Mouse (Mus musculus) activated CD4-positive, CD25-positive, alpha-beta regulatory T cell, adult 4 months (primary cell): Measurements from ENCODE around the gene Gm4756. TPM values are rescaled to one million over a fixed set of nuclear protein-coding genes. Genes with fewer than 3 reads are reported as not detected.
"Not testable (repeated sequence)": the region's sequence is repeated elsewhere in the genome, so short reads cannot be mapped to it uniquely, and the experiment has no call there.

Experiments used
- ATAC-seq: one replicate; pipeline ENCODE4 v1.8.0; 2017
- polyA plus RNA-seq, 2 experiments: library from polyadenylated mRNA; unstranded; fragments of 100-300 nt; shearing (Covaris generic); gene quantifications; one replicate each; pipeline ENCODE4 v1.2.1; 2017

The Gm4756 gene
- polyA plus RNA-seq, 2 experiments from 2014 or later, result not detected

DNA sequence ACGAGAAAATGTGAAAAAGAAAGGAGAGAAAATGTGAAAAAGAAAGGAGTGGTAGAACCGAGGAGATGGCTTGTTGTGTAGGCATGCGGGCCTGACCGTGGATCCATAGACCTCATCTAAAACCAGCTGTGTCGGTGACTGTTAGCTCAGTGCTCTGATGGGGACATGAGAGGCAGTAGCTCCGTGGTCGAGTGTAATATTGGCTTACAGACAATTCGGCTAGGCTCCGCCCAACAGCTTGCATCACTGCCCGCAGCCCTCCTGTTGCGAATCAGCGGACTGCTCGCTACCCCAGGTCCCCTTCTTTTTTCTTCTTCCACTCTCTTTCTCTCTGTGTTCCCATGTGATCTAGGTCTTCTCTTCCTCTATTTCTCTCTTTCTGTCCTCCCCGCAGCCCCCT, 540 bp downstream of the Gm4756 start:
- no peak for ATAC-seq

DNA sequence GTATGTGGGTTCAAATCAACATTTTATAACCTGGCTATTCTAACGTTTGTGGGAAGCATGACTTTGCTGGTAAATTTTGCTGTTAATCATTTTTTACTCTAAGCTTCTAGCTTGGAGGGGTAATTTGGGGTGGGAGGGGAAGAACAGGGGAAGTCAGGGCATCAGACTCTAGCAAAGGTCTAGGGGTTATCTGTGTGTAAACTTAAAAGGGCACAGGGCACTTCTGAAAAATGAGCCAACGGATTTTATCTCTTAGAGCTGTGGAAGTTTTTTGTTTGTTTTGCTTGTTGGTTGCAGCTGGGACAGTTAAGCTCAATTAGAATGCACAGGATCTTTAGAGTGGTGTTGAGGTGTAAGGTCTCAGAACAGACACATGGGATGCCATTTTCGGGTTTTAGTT, 11.4 kb downstream of the Gm4756 start:
- no peak for ATAC-seq

DNA sequence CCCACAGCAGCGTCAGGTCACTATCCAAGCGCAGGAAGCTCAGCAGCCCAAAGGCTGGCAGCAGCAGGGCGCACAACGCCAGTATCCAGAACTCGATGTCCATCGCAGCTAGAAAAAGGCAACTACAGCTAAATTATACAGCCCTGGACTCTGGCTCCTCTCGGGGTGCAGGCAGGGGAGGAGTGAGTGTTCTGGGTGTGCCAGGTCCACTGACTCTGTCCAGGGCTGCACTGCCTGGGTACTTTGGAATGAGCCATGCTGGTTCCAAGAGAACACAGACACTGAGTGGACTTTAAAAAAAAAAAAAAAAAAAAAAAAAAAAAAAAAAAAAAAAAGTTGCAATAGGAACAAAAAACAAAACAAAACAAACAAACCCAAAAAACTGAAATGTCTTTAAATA, 20.7 kb downstream of the Gm4756 start:
- ATAC-seq, result no peak

DNA sequence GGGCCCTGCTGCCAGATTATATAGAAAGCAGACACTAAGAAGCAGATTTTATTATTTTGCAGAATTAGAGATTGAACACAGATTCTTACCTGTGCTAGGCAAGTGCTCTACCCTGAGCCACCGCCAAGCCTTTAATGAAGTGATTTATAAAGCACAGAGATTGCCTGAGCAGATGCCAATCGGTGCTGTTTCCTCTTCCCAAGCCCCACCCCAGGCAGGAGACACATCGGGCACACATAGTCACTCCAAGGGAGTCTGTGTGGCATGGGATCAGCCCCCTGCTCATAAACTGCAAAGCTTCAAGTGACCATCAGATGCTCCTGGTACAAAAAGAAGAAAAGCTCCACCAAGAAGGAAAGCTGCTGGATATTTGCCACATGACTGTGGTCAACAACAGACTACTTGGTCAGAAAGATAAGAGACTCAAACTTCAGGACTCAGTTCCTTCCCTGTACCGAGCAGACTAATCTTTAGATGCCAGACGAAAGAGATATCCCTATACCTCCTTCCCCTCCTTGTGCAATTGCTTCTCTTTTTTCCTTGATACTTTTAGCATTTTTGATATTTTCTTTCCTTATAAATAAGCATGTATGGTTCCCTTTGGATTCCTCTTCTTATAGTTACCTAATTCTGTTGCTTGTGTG, 26.5 kb downstream of the Gm4756 start:
- no peak for ATAC-seq

DNA sequence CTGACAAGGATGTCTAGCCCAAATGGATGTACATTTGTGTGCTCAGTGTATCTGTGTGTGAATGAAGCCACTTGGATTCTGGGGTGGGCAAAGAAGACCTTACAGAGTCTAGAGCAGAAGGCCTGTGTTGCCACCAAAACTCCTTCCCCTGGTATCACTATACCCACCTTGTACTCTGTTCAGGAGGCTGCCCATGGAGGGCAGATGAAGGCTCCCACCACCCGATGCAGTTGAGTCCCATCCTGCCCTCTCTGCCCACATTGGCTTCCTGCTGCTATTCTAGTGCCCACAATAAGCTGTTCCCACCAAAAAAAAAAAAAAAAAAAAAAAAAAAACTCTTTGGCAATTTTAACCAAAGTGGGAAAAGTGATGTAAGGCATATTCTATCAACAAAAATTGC, 28.0 kb downstream of the Gm4756 start:
- ATAC-seq, result no peak

DNA sequence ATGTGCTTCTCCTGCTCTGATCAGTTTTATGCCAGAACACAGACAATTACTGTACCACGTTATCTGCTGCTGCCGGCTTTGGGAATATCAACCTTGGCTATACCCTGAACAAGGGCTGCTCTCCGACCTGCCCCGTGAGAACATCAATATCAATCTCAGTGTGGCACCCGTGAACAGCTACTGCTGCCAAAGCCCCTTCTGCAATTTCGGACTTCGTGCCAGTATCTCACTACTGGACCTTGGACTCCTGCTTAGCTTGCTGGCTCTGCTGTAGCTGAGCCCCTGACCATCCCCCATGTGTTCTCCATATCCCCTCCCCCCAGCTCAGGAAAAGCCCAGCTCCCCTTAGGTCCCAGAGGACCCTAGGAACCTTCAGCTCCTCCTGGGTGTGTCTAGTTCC, 28.6 kb downstream of the Gm4756 start:
- ATAC-seq, result no peak

DNA sequence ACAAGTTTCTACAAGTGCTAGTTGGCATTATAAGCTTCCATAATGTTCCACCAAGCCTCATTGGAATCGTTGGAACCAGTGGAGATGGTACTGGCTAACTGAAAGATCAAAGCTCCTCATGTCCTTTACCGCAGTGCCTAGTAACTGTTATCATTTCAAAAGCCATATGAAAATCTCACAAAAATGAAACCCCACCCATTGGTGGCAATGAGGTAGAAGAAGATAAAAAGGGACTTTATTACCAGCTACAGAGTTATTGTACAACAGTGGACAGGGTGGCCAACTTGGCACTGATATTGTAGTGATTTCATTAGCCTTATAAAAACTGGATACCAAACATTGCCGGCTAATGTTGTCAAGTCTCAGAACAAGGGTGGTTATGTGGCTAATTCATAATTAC, 37.4 kb downstream of the Gm4756 start:
- ATAC-seq, result no peak

DNA sequence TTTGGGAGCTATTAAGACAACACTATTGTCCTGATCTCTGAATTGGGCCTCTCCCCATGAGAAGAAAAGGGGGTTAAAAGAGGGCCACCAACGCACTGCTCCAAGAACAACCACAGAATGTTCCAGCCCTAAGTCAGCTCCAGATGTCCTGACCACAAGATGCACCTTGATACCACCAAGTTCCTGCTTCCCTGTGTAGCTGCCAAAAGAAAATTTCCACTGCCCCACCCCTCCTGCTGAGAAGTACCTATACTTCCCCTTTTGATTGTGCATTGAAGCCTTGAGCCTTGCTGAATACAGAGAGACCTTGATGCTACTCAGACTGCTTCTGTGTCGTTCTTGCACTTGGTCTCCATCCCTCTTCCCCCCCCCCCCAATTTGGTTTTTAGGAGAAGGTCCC, 50.7 kb downstream of the Gm4756 start:
- ATAC-seq, result not testable (repeated sequence)

DNA sequence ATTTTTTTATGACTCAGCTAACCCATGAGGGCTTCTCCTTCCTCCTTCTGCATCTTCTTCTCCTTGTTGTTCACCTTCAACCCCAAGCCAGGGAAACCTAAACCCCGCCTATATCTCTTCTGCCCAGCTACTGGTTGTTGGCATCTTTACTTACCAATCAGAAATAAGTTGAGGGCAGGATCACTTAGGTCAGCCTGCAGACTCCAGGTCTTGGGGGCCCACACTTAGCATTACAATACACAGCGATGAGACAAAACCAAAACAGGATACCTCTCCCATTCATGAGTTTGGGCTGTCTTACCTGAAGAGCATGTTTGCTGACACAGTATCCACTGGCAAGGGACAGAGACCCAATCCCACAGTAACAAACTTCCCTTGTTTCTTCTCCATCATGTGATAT, 55.5 kb downstream of the Gm4756 start:
- no peak for ATAC-seq

DNA sequence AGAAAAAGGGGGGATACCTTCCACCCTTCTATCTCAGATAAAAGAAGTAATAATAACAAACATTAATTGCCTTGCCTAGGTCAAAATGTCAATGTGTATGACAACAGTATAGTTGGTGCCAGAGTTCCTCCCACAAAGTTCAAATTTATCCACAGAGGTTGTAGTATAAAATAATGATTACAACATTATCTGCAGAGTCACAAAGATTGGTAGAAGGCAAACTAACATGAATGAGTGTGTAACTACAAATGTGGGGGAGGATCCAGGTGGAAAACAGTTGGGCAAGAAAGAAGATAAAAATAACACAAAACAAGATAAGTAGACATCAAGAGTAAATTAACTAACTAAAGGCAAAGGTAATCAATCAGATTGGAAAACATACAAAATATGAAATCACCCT, 56.5 kb downstream of the Gm4756 start:
- ATAC-seq, result no peak

DNA sequence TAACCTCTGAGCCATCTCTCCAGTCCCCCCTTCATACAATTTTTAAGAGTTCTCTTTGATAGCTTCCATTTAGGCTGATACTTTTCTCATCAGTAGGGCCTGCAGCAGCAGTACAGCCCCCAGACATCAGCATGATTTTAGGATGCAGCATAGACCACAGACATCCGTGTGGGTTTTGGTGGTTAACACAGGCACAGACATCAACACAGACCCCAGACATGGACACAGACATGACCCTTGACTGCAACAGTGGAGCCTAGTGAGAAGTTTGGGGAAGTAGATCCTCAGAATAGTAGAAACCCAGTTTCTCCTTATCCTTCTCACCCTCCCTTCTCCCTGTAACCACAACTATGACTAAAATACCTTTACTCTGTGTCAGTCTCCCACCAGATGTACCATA, 64.1 kb downstream of the Gm4756 start:
- no peak for ATAC-seq

DNA sequence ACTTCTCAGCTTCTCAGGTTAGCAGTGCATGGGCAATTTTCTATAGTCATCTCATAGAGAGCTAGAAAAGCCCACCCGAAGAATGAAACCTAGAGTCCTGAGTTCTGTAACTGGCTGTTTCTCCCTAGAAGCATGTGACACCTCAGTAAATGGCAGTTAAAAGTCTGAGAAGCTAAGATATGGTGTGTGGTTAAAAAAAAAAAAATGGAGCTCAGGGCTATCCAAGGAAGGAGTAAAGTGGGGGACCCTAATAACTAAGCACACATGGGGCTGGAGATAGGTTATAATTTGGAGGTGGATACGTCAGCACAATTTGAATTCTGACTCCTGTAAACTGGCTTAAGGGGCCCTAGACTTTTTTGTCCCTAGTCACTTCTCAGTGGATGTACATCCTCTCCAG, 66.4 kb downstream of the Gm4756 start:
- ATAC-seq, result no peak

DNA sequence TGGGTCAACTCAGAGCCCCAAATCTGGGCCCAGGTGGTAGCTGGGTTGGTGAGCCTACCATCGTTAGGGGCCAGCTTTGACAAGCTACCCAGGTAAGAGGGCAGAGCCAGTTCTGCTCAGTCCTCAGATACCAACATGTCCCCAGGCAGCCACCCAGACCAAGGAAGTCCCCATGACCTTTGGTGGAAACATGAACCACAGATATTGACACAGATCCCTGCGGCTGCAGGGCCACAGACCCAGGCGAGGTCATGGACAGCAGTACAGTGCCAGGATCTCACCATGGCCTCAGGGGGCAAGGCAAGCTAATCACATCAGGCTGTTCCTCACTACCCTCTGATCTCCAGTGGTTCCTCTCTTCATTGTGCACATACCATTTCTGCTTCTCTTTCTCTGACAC, 67.4 kb downstream of the Gm4756 start:
- ATAC-seq, result no peak

DNA sequence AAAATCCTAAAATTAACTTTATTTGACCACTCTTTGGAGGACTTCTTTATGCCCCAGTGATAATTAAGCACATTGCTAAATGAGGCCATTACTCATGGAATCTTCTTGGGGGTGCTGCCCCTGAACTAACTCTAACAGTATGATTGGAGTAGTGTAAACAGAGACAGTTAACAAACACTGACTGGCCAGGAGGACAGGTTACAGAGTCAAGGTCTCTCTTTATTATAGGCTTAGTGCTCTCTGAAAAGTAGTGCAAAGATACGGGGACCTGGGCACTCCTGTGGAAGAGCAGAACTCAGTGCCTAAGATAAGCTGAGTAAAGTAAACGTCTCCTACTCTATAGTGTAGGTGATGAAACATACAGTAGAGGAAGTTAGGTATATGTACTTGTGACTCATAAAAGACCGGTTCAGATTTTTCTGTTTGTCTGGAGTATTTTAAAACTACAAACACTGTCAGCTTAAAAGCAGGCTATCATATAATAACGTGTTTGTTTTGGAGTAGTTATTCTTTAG, 85.1 kb downstream of the Gm4756 start:
- no peak for ATAC-seq

DNA sequence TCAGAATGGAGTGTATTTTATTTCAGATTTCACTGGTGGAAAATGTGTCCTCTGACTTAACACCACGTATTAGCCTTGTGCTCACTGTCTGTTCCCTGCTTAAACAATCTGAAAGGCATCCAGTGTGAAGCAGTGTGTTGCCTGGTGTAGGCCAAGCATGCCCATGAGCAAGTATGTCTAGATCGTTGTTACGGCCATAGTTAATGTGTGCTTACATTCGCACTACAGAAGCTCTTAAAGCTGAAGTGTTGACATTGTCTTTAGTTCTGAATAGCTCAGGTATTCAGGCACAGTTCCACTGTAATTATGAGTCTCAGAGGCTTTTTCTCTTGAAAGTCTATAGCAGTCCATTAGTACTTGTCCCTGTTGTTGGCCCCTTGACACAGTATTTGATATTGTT, 95.1 kb downstream of the Gm4756 start:
- ATAC-seq, result no peak

DNA sequence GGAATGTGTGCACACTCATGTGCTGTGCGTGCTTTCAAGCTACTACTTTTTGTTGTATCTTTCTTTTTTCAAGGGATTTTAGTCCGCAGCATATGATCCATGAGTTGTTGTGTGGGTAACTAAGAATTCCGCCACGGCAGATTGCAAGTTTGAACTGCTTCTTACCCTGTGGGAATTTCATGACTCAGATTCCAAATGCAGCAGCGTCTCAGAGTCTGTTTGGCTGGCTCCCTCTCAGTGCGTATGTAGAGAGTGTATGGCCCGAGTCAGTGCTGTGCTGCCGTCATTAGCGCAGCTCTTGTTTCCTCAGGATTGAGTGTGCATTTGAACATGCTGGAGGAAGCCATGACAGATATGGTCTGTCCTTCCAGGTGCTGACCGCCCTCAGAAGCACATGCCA, 110.9 kb downstream of the Gm4756 start:
- no peak for ATAC-seq

DNA sequence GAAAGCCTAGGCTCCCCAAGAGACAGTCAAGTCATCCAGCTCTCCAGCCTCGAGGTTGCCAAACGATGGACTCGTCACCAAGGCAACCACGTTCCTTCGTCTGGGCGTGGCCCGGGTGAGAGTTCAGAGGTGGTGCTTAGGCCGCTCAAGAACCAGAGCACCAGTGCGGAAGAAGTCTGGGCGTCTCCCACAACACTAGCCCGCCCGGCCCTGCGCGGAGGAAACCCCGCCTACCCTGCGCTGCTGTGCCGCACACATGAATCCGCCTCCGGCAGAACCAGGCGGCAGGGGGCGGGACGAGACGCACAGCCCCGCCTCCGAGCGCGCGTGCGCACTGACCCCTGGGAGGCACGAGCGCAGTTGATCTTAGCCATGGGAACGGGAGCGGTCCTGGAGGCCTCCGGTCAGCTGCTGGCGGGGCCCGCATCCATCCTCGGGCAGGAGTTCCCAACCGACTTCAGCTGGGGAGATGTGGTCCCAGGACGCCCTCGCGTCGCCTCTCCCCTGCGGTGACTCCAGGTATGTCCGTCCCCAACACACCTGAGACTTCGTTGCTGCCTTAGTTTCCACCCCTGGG, 113.4 kb downstream of the Gm4756 start, which contains the start of gene Pcnx4:
Gene Pcnx4 (plus strand): TSS at position 363 of the 577 bp plus-strand sequence.
- peak; percentile 100 for ATAC-seq

DNA sequence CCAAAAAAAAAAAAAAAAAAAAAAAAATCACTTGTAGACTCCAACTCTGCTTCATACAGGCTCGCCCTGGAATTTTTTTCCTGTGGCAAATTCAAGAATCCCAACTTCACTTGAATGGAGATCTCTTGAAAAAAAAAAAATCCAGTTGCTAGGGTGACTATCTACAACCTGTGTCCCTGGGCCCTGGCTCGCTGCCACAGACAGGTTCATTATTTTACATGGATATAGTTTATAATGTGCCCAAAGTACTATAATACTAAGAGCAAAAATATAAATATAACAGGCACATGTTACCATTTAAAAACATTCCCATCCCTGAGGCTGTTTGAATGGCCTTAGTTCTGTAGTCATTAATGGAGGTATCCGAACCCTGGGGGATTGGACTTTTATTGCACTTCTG, 113.9 kb downstream of the Gm4756 start:
- ATAC-seq, result no peak

DNA sequence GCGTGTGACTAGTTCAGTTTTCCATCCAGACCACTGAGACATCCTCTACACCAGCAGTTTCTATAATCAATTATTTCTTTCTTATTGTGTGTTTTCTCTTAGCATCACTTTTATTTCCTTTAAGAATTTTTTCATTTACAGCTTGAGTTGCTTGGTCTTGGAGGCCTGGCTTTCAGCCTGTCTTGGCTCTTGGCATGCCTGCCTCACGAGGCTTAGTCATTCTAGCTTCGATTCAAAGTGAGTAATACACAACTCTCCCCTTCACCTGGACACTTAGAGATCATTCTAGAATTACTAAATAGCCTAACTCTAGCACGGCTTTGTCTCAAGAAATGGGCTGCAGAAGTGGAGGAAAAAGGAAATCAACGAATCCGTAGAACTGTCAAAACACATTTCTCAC, 115.5 kb downstream of the Gm4756 start:
- no peak for ATAC-seq

DNA sequence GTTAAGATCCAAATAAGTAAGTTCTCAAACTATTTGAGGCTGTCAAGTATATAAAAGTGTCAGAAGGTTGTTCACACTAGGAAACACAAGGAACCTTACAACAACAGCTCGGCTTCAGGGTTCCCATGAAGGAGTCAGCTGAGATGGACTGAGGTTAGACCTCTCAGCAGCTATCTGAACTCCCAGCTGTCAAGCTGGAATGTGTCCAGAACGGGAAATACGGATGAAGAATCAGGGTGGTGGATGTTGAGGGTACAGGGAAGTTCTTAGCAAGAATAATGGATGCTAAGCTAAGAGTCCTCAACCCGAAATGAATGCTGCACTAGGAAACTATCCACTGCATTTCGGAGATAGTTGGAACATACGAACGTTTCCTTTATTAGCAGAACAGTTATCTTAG, 117.2 kb downstream of the Gm4756 start:
- ATAC-seq, result no peak
